Mouse (Mus musculus) heart, adult 2 months (tissue): ENCODE results near the gene Itga8. TPM values are rescaled to one million over a fixed set of nuclear protein-coding genes. Genes with fewer than 3 reads are reported as not detected.

ENCODE experiments used
- DNase-seq, 2 experiments: peaks; one replicate each; pipeline ENCODE4 v3.0.0; 2021
- H3K27ac ChIP-seq: fragments of 200-600 bp; 2 replicates; pipeline ENCODE4 v1.8.1; 2022
- H3K27me3 ChIP-seq: fragments of 200-500 bp; 2 replicates; pipeline ENCODE4 v1.6.1; 2012; ENCODE audit warnings: mild to moderate bottlenecking, low read length, inconsistent platforms, mixed read lengths; ENCODE audit not compliant: control insufficient read depth, insufficient read depth
- H3K36me3 ChIP-seq: fragments of 200-500 bp; 2 replicates; pipeline ENCODE4 v1.6.1; 2012; ENCODE audit warnings: low read length, inconsistent platforms; ENCODE audit not compliant: control insufficient read depth, insufficient read depth
- H3K4me1 ChIP-seq: fragments of 200-500 bp; 2 replicates; pipeline ENCODE4 v1.6.1; 2011; ENCODE audit warnings: low read length; ENCODE audit not compliant: control insufficient read depth, insufficient read depth
- H3K4me3 ChIP-seq: fragments of 200-600 bp; 2 replicates; pipeline ENCODE4 v1.8.1; 2022
- H3K79me2 ChIP-seq: fragments of 200-500 bp; replicated peaks from 2 replicates; pipeline ENCODE4 v1.6.1; 2012; ENCODE audit warnings: mild to moderate bottlenecking, inconsistent platforms, low read length, moderate library complexity, mixed read lengths; ENCODE audit not compliant: control insufficient read depth, insufficient read depth
- H3K9ac ChIP-seq: fragments of 200-500 bp; 2 replicates; pipeline ENCODE4 v1.6.1; 2012; ENCODE audit warnings: low read depth, mild to moderate bottlenecking, control low read depth, inconsistent platforms, low read length, mixed read lengths
- CTCF ChIP-seq: fragments of 200-600 bp; IDR thresholded peaks from 2 replicates; pipeline ENCODE4 v1.8.1; 2022; ENCODE audit warnings: antibody characterized with exemption, mild to moderate bottlenecking, moderate library complexity
- EP300 ChIP-seq: fragments of 200-500 bp; IDR thresholded peaks from 2 replicates; pipeline ENCODE4 v1.6.1; 2011; ENCODE audit warnings: low read depth, low read length, control low read depth; ENCODE audit not compliant: insufficient read depth
- POLR2A ChIP-seq: fragments of 200-500 bp; IDR thresholded peaks from 2 replicates; pipeline ENCODE4 v1.6.1; 2011; ENCODE audit warnings: mild to moderate bottlenecking, low read depth, low read length, control low read depth; ENCODE audit not compliant: insufficient read depth
- WGBS: fragments of 180-500 bp; shearing (Covaris S2); methylation state at CpG from one replicate; pipeline ENCODE4 v1.1.7; 2018; 5-methylcytosine and 5-hydroxymethylcytosine counted together
- intact Hi-C: fragments of 180-260 bp; cut with DNase I; formaldehyde crosslinking; loops from one replicate; pipeline ENCODE4 v1.15.1; 2025
- long read RNA-seq: library from polyadenylated mRNA; stranded (forward); transcript quantifications from one replicate; pipeline ENCODE4 v2.0.0, GENCODE M21; 2021
- polyA plus RNA-seq: library from polyadenylated mRNA; depleted of rRNA; stranded (reverse); fragments of >200 nt; gene quantifications from 2 replicates; pipeline ENCODE4 v1.2.3, GENCODE M21; 2012; rRNA removed
- total RNA-seq, 2 experiments: library from RNA; stranded (reverse); gene quantifications; 2 replicates each; pipeline ENCODE4 v1.2.3; 2021

Gene Itga8
- total RNA-seq: 1 to 10 TPM; 6.3 to 7.4 TPM
- polyA plus RNA-seq: 5.3 and 6.9 TPM in 2 replicates
- long read RNA-seq, full-length matches to known transcripts: 1 of 8 reads
- long read RNA-seq, partial matches to known transcripts: 1 of 8 reads
- long read RNA-seq, other reads (novel, unspliced or antisense): 6 of 8 reads

DNA sequence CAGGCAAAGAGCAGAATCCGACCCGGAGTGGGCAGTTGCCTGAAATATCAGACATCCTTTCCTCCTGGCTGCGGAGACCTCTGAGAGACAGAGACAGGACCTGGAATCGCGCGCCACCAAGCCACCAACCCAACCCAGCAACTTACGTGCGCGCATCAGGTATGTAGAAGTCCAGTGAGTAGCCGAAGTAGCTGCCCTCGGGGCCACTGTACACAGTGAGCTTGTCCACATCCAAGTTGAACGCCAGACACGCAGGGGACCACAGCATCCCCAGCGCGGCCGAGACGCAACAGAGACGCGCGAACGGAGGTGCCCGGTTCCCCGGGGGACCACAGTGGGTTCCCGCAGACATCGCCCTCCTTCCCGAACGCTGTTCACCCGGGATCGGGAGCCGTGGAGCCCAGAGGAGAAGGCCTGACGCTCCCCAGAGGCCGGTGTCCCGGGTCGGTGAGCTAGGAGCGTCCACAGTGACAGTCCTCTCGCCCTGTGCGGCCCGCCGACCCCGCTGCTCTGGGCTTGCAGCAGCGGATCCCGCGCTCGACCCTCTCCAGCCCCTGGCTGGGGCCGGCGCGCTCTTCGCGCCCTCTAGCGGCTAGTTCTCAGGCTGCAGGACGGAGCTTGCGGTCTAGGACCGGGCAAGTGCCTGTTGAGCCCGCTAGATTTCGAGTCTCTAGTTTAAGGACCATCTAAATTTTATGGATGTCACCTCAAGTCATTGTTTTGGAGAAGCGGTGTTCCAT, at the start of gene Itga8:
Gene Itga8 (minus strand): TSS at position 492 of the 740 bp plus-strand sequence.
- H3K27ac ChIP-seq: peak within 1 kb of the TSS; percentile 56; the same call in 1 of the 2 replicates
- peaks cover 8% of the 10 kb centered on the region for H3K27me3 ChIP-seq
- TF ChIP-seq CTCF: peak; percentile 97; the same call in 1 of the 2 replicates
- no peak for TF ChIP-seq EP300
- H3K4me1 ChIP-seq: no peaks in the 10 kb centered on the region; the same call in 1 of the 2 replicates
- H3K4me3 ChIP-seq: peak within 1 kb of the TSS; percentile 62
- H3K79me2 ChIP-seq: no peaks in the 10 kb centered on the region
- under 1% methylated on average over 56 of the region's 56 CpGs for WGBS
- DNase-seq: peak; percentile 81 to 91
- intact Hi-C loops: loop anchor here (1.0 to 5.0 kb wide), 3 partner anchors 86 to 299 kb away; no protein-coding TSS in a partner anchor
- no peaks in the 10 kb centered on the region for H3K36me3 ChIP-seq
- peak within 1 kb of the TSS; percentile 78 for H3K9ac ChIP-seq

DNA sequence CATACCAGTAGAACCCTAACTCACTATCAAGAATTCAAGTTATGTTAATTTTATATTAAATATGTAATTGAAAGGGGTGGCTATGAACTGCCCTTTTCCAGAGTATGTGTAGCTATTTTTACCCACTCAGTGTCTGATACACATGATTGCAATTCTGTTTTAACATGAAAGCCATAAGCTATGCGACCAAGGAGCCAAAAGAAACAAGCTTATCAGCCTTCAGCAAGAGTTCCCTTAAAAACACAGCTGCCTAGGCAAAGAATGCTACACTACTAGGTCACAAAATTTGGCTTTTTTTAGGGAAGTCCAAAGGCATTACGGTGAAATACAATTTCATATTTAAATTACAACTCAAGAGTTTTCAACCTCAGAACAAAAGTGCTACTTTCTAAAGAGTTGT, 47.2 kb upstream of the Itga8 start:
- intact Hi-C loops: no loop called here
- H3K9ac ChIP-seq: no peak overlapping the region
- peaks cover 6% of the 10 kb centered on the region; the same call in 1 of the 2 replicates for H3K36me3 ChIP-seq
- 32% methylated on average over 2 of the region's 2 CpGs for WGBS
- TF ChIP-seq EP300 (no peak), POLR2A (no peak), CTCF (no peak)
- H3K27me3 ChIP-seq: no peaks in the 10 kb centered on the region
- no peak for DNase-seq
- H3K4me3 ChIP-seq: no peak overlapping the region
- no peak overlapping the region for H3K27ac ChIP-seq
- H3K79me2 ChIP-seq: no peaks in the 10 kb centered on the region
- no peaks in the 10 kb centered on the region; the same call in none of the 2 replicates for H3K4me1 ChIP-seq

DNA sequence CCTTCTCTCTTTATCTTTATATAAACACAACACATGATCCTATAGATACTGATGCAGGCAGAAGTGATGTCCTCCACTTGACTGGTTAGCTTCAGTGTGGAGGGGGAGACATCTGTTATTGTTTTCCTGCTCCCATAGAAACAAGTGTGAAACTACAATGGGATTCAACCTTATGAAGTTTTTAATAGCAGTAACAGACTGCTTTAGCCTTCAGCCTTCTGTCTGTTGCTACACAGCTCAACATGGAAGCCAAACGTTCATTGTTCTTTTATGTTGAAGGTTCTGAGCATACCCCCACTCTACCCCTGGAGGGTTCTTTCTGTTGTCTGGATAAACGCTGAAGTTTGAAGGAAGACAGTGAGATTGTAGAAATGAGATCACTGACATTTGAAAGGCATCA, 30.2 kb upstream of the Itga8 start:
- no peak for DNase-seq
- WGBS: 30% methylated on average over 2 of the region's 2 CpGs
- no peak overlapping the region for H3K9ac ChIP-seq
- intact Hi-C loops: no loop called here
- TF ChIP-seq CTCF: no peak
- TF ChIP-seq POLR2A: no peak
- TF ChIP-seq EP300: no peak
- H3K79me2 ChIP-seq: no peaks in the 10 kb centered on the region
- H3K4me3 ChIP-seq: no peak overlapping the region
- H3K27ac ChIP-seq: no peak overlapping the region
- H3K4me1 ChIP-seq: peaks cover 5% of the 10 kb centered on the region
- H3K27me3 ChIP-seq: no peaks in the 10 kb centered on the region
- no peaks in the 10 kb centered on the region for H3K36me3 ChIP-seq

DNA sequence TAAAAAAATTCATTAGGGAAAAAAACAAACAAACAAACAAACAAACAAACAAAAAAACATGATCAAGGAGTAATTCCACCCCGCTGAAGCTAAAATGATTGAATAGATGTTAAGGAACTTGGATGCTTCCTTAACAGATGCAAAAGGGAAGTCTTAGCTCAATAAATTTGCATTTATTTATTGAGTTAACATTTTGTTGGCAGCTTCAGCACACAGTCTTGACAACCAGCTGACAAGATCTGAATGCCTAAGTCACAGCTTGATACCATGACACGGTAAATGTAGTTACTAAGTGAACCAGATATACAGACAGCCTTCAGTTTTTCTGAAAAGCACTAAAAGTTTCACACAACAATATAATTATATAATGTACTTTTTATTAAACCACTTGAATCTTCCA, 27.9 kb upstream of the Itga8 start:
- WGBS: 73% methylated on average over 2 of the region's 2 CpGs
- intact Hi-C loops: no loop called here
- TF ChIP-seq EP300: no peak
- TF ChIP-seq POLR2A: no peak
- Histone ChIP-seq H3K27me3 (no peaks in the 10 kb centered on the region), H3K4me1 (peaks cover 8% of the 10 kb centered on the region), H3K4me3 (no peak overlapping the region), H3K36me3 (no peaks in the 10 kb centered on the region), H3K9ac (no peak overlapping the region), H3K79me2 (no peaks in the 10 kb centered on the region), H3K27ac (no peak overlapping the region)
- no peak for DNase-seq

DNA sequence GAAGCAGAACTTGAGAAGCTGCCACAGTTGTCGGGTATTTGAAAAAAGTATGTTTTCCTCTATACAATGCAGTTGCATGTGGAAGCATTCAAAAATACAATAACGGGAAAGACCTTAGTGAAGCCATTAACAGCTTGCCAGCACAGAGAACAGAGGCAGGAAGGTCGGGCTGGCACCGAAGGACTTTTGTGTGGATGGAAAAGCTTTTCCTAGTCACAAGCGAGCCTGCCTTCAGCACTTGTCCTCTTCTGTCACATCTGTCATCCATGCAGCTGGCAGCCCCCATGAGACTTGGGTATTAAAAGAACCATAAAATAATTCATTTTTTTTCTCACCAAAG, 27.3 kb upstream of the Itga8 start:
- 43% methylated on average over 5 of the region's 5 CpGs for WGBS
- H3K9ac ChIP-seq: no peak overlapping the region
- H3K79me2 ChIP-seq: no peaks in the 10 kb centered on the region
- H3K27me3 ChIP-seq: no peaks in the 10 kb centered on the region
- H3K36me3 ChIP-seq: no peaks in the 10 kb centered on the region
- DNase-seq: no peak
- no peak overlapping the region for H3K27ac ChIP-seq
- H3K4me3 ChIP-seq: no peak overlapping the region
- peaks cover 8% of the 10 kb centered on the region for H3K4me1 ChIP-seq
- TF ChIP-seq CTCF: no peak
- TF ChIP-seq POLR2A: no peak
- no peak for TF ChIP-seq EP300
- intact Hi-C loops: no loop called here

DNA sequence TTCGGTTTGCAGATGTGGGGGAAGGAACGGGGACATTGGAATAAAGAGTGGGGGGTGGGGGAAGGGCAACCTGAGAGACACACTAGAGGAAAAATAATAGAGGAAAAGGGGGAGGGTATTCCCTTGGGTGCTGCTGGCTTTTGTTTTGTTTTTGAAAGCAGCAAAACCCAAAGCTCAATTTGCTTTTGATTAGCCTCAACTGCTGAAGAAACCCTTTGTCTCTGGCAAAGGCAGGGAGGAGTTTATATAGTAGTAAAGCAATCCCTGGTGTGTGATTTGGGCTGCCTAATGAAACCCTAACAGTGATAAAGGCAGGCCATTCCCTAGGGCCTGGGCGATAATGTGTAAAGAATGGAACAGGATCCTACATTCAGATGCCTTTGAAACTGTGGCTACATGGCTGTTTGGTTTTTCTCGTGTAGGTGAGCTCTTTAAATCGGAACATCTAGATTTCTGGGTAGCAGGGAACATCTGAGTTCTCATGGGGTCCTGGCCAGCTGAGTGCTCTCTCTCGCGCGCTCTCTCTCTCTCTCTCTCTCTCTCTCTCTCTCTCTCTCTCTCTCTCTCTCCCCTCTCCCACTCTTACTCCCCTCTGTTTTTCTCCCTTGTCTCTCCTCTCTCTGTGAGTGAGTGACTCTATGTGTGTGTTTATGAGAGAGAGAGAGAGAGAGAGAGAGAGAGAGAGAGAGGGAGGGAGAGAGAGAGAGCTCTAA, 26.8 kb upstream of the Itga8 start:
- H3K27me3 ChIP-seq: no peaks in the 10 kb centered on the region
- WGBS: 51% methylated on average over 8 of the region's 8 CpGs

More for the DNA sequence above, 26.8 kb upstream of the Itga8 start:
- intact Hi-C loops: no loop called here
- TF ChIP-seq POLR2A (no peak), CTCF (no peak), EP300 (no peak)
- no peaks in the 10 kb centered on the region for H3K79me2 ChIP-seq
- H3K4me3 ChIP-seq: no peak overlapping the region
- no peak overlapping the region for H3K9ac ChIP-seq
- no peaks in the 10 kb centered on the region for H3K36me3 ChIP-seq
- DNase-seq: no peak
- H3K27ac ChIP-seq: no peak overlapping the region
- H3K4me1 ChIP-seq: peaks cover 8% of the 10 kb centered on the region
